Mouse (Mus musculus): ENCODE results near the gene Igsf6.

GRCm38 (mm10) chr7:121111321-121111720 is 36.9 kb upstream of the Igsf6 start:
- TF ChIP-seq POLR2A (IDR thresholded peaks at IDR 0.05; ENCODE audit: borderline replicate concordance, extremely low read depth, insufficient read depth, insufficient read length, poor library complexity, severe bottlenecking), result no peak
- no peak for TF ChIP-seq CTCF (IDR thresholded peaks at IDR 0.05; ENCODE audit: borderline replicate concordance, extremely low read depth, insufficient read depth, insufficient read length)
